Mouse (Mus musculus): ENCODE measurements at regions not wholly inside any gene's neighbourhood (a gene's known extent, or its start where the extent isn't known, plus 50 kb on each side); places are given as distances from the start of the nearest gene placed in this dataset.

- TF ChIP-seq POLR2A (IDR thresholded peaks at IDR 0.05; ENCODE audit: extremely low read depth, insufficient read depth, low read length) = no peak
- no peak for TF ChIP-seq CTCF (IDR thresholded peaks at IDR 0.05; ENCODE audit: low read depth, low read length)
These were observed 136.1 kb upstream of the Jun start for GRCm38 (mm10) chr4:95188107-95188506.

All from liver, adult 2 months (tissue).